19 mouse cellular contexts compared by ENCODE assay signal in genomic region chr6:50038369-50038768, GRCm38 (mm10).
DNase-seq lines count a peak whose midpoint lies in the region; ATAC-seq lines count a peak whose summit lies in the region.
"Had no signal": no experiment of that assay in that cellular context is flagged by ENCODE, and none has a peak within 500 bp of the region (broad histone marks: within the 10 kb centered on the region; RNA-seq: fewer than 3 reads in every experiment).

No protein-coding gene starts in this region.

- ATAC-seq in hindbrain, embryonic 16.5 days, result no peak
- no peak for ATAC-seq in hindbrain, embryonic 11.5 days (ENCODE audit: low FRiP score)
- ATAC-seq in embryonic facial prominence, embryonic 14.5 days (ENCODE audit: low read depth), result no peak
- ATAC-seq: forebrain, embryonic 15.5 days had no signal

- H3K27me3 ChIP-seq in hindbrain, embryonic 16.5 days (replicated peaks; ENCODE audit: control insufficient read depth, insufficient read depth, low read length), result no peaks in the 10 kb centered on the region
- no peaks in the 10 kb centered on the region for H3K27me3 ChIP-seq in hindbrain, embryonic 11.5 days (ENCODE audit: control insufficient read depth, insufficient read depth, low read length)
- no peaks in the 10 kb centered on the region for H3K27me3 ChIP-seq in embryonic facial prominence, embryonic 10.5 days (replicated peaks; ENCODE audit: low read depth, poor library complexity, severe bottlenecking)
- no peaks in the 10 kb centered on the region for H3K27me3 ChIP-seq in embryonic facial prominence, embryonic 14.5 days (replicated peaks; ENCODE audit: control insufficient read depth, insufficient read depth, low read length)
- H3K27me3 ChIP-seq: forebrain, embryonic 15.5 days; lung, embryonic 15.5 days; midbrain, embryonic 12.5 days; neural tube, embryonic 12.5 days had no signal

- H3K9ac ChIP-seq in hindbrain, embryonic 16.5 days (ENCODE audit: low read depth, low read length), result no peak overlapping the region
- H3K9ac ChIP-seq in hindbrain, embryonic 11.5 days (ENCODE audit: low read depth, low read length), result no peak overlapping the region
- no peak overlapping the region for H3K9ac ChIP-seq in embryonic facial prominence, embryonic 14.5 days (ENCODE audit: low read depth, low read length)
- H3K9ac ChIP-seq: forebrain, embryonic 15.5 days; heart, embryonic 15.5 days; limb, embryonic 13.5 days; liver, embryonic 14.5 days; lung, embryonic 15.5 days; midbrain, embryonic 12.5 days; neural tube, embryonic 12.5 days had no signal

- no peak overlapping the region for H3K4me3 ChIP-seq in hindbrain, embryonic 16.5 days (ENCODE audit: low read length)
- H3K4me3 ChIP-seq in hindbrain, embryonic 11.5 days (ENCODE audit: low read depth, low read length), result no peak overlapping the region
- no peak overlapping the region for H3K4me3 ChIP-seq in embryonic facial prominence, embryonic 10.5 days
- no peak overlapping the region for H3K4me3 ChIP-seq in embryonic facial prominence, embryonic 14.5 days (ENCODE audit: low read depth, low read length)
- H3K4me3 ChIP-seq: erythroblast, embryonic 14.5 days; forebrain, embryonic 15.5 days; heart, embryonic 15.5 days; limb, embryonic 13.5 days; lung, embryonic 15.5 days; midbrain, embryonic 12.5 days; neural tube, embryonic 12.5 days had no signal

- no peak overlapping the region for H3K4me2 ChIP-seq in hindbrain, embryonic 16.5 days (ENCODE audit: low read length)
- no peak overlapping the region for H3K4me2 ChIP-seq in hindbrain, embryonic 11.5 days (replicated peaks; ENCODE audit: low read depth, low read length)
- no peak overlapping the region for H3K4me2 ChIP-seq in embryonic facial prominence, embryonic 14.5 days (ENCODE audit: low read depth, low read length)
- H3K4me2 ChIP-seq: forebrain, embryonic 15.5 days; heart, embryonic 15.5 days; limb, embryonic 13.5 days; midbrain, embryonic 12.5 days; neural tube, embryonic 12.5 days had no signal

- H3K27ac ChIP-seq in hindbrain, embryonic 16.5 days (ENCODE audit: low read depth, low read length), result 0 out of 2 replicates have a peak overlapping the region, but pooled peaks have one; percentile 24
- H3K27ac ChIP-seq in hindbrain, embryonic 11.5 days (ENCODE audit: low read depth, low read length), result no peak overlapping the region
- H3K27ac ChIP-seq in embryonic facial prominence, embryonic 10.5 days (replicated peaks), result peak overlapping the region; percentile 37; the same call in 1 of the 2 replicates
- H3K27ac ChIP-seq in embryonic facial prominence, embryonic 14.5 days (replicated peaks; ENCODE audit: low read depth, low read length), result no peak overlapping the region; the same call in 1 of the 2 replicates
- H3K27ac ChIP-seq: forebrain, embryonic 15.5 days; heart, embryonic 15.5 days; limb, embryonic 13.5 days; liver, embryonic 14.5 days; lung, embryonic 15.5 days; midbrain, embryonic 12.5 days; neural tube, embryonic 12.5 days had no signal

- no peaks in the 10 kb centered on the region for H3K36me3 ChIP-seq in hindbrain, embryonic 16.5 days (ENCODE audit: control insufficient read depth, insufficient read depth, low read length)
- no peaks in the 10 kb centered on the region for H3K36me3 ChIP-seq in hindbrain, embryonic 11.5 days (ENCODE audit: control insufficient read depth, insufficient read depth, low read length)
- no peaks in the 10 kb centered on the region for H3K36me3 ChIP-seq in embryonic facial prominence, embryonic 10.5 days (replicated peaks)
- no peaks in the 10 kb centered on the region for H3K36me3 ChIP-seq in embryonic facial prominence, embryonic 14.5 days (ENCODE audit: control insufficient read depth, insufficient read depth, low read length)
- H3K36me3 ChIP-seq: forebrain, embryonic 15.5 days; heart, embryonic 15.5 days; limb, embryonic 13.5 days; lung, embryonic 15.5 days; midbrain, embryonic 12.5 days; neural tube, embryonic 12.5 days had no signal

- DNase-seq in hindbrain, embryonic 11.5 days (ENCODE audit: low spot score), result no peak
- no peak for DNase-seq in embryonic facial prominence, embryonic 10.5 days (ENCODE audit: low spot score)
- peak; percentile 29 for DNase-seq in embryonic facial prominence, embryonic 14.5 days (ENCODE audit: low spot score)
- DNase-seq in mesoderm, embryonic 11.5 days (ENCODE audit: low read depth, low spot score), result peak; percentile 31
- no peak for DNase-seq in lung, postnatal 25 days (ENCODE audit: low spot score)
- no peak for DNase-seq in frontal cortex, postnatal 25 days (ENCODE audit: low spot score in 2 of 2)
- DNase-seq: cerebellum, adult 9-10 months; heart, postnatal 4 days; kidney, adult 8-10 months; spleen, adult 18-20 months had no signal

- no peaks in the 10 kb centered on the region for H3K9me3 ChIP-seq in hindbrain, embryonic 16.5 days (ENCODE audit: control insufficient read depth, low read length)
- no peaks in the 10 kb centered on the region for H3K9me3 ChIP-seq in hindbrain, embryonic 11.5 days (ENCODE audit: control insufficient read depth, low read length)
- no peaks in the 10 kb centered on the region for H3K9me3 ChIP-seq in embryonic facial prominence, embryonic 10.5 days
- H3K9me3 ChIP-seq in embryonic facial prominence, embryonic 14.5 days (ENCODE audit: control insufficient read depth, low read length), result no peaks in the 10 kb centered on the region
- H3K9me3 ChIP-seq: forebrain, embryonic 15.5 days; heart, embryonic 15.5 days; limb, embryonic 13.5 days; lung, embryonic 15.5 days; midbrain, embryonic 12.5 days; neural tube, embryonic 12.5 days had no signal

- H3K4me1 ChIP-seq in hindbrain, embryonic 16.5 days (ENCODE audit: control insufficient read depth, insufficient read depth, low read depth, low read length), result peaks cover 3% of the 10 kb centered on the region
- no peaks in the 10 kb centered on the region for H3K4me1 ChIP-seq in hindbrain, embryonic 11.5 days (replicated peaks; ENCODE audit: control insufficient read depth, insufficient read depth, low read length)
- peaks cover 15% of the 10 kb centered on the region for H3K4me1 ChIP-seq in embryonic facial prominence, embryonic 10.5 days
- peaks cover 10% of the 10 kb centered on the region; the same call in 1 of the 2 replicates for H3K4me1 ChIP-seq in embryonic facial prominence, embryonic 14.5 days (ENCODE audit: control insufficient read depth, insufficient read depth, low read length)
- H3K4me1 ChIP-seq: heart, embryonic 15.5 days had no signal

- WGBS in hindbrain, embryonic 16.5 days, result 72% methylated on average over 3 of the region's 3 CpGs
- WGBS in hindbrain, embryonic 11.5 days, result 66% methylated on average over 3 of the region's 3 CpGs
- WGBS in embryonic facial prominence, embryonic 10.5 days, result 46% methylated on average over 3 of the region's 3 CpGs
- WGBS in embryonic facial prominence, embryonic 14.5 days, result 34% methylated on average over 3 of the region's 3 CpGs

Comparison
In these comparisons a context has a peak if more than half of its experiments do, and no peak if none do; other contexts are left out.
1. H3K27ac ChIP-seq: peak in hindbrain, embryonic 16.5 days (single experiment) and embryonic facial prominence, embryonic 10.5 days (single experiment); none in hindbrain, embryonic 11.5 days (single experiment) and embryonic facial prominence, embryonic 14.5 days (single experiment).
2. DNase-seq: peak in embryonic facial prominence, embryonic 14.5 days (single experiment) and mesoderm, embryonic 11.5 days (single experiment); none in hindbrain, embryonic 11.5 days (single experiment), embryonic facial prominence, embryonic 10.5 days (single experiment), lung, postnatal 25 days (single experiment) and frontal cortex, postnatal 25 days (0 of 2).